In the genomic region with DNA sequence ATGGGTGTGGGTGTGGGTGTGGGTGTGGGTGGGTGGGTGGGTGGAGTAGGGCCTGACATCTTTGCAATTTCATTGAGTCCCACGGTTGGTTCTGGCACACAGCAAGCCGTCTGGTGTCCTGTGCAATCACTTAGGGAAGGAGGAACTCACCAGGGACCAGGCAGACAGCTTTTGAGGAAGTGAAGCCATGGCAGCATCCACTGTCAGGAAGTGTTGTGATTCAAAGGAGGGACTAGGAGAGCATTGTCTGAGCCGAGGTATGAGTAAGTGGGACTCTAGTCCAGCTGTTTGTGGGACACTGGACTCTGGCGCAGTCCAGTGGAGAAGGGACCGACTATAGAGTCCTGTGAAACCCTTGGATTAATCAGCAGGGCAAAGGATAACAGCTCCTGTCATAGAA, we compare ENCODE assay signal across 18 mouse cellular contexts.
A peak's percentile ranks its signal among the peaks of the same experiment; 100 is the strongest.
DNase-seq lines count a peak whose midpoint lies in the region; ATAC-seq and TF ChIP-seq lines count a peak whose summit lies in the region.
"Had no signal": no experiment of that assay in that cellular context is flagged by ENCODE, and none has a peak within 500 bp of the region (broad histone marks: within the 10 kb centered on the region; RNA-seq: fewer than 3 reads in every experiment).

No protein-coding gene starts in this region.

- H3K36me3 ChIP-seq in limb, embryonic 12.5 days, result peaks cover 5% of the 10 kb centered on the region; the same call in 1 of the 2 replicates
- no peaks in the 10 kb centered on the region for H3K36me3 ChIP-seq in limb, embryonic 10.5 days
- H3K36me3 ChIP-seq: embryonic facial prominence, embryonic 12.5 days; heart, embryonic 13.5 days; limb, embryonic 15.5 days; midbrain, embryonic 13.5 days; neural tube, embryonic 12.5 days had no signal

- no peaks in the 10 kb centered on the region for H3K9me3 ChIP-seq in limb, embryonic 12.5 days
- H3K9me3 ChIP-seq in limb, embryonic 10.5 days (replicated peaks), result no peaks in the 10 kb centered on the region
- H3K9me3 ChIP-seq: embryonic facial prominence, embryonic 12.5 days; heart, embryonic 13.5 days; limb, embryonic 15.5 days; midbrain, embryonic 13.5 days; neural tube, embryonic 12.5 days had no signal

- 82% methylated on average over 5 of the region's 5 CpGs for WGBS in limb, embryonic 12.5 days
- 82% methylated on average over 5 of the region's 5 CpGs for WGBS in limb, embryonic 10.5 days

- intact Hi-C loops in gastrocnemius, adult 2 months (cut with DNase I), result no loop called here

- no peak for TF ChIP-seq CTCF in gastrocnemius, adult 2 months (IDR thresholded peaks at IDR 0.05)

- H3K9ac ChIP-seq in limb, embryonic 12.5 days (replicated peaks), result no peak overlapping the region
- H3K9ac ChIP-seq: embryonic facial prominence, embryonic 12.5 days; heart, embryonic 13.5 days; limb, embryonic 15.5 days; midbrain, embryonic 13.5 days; neural tube, embryonic 12.5 days had no signal

- ATAC-seq in limb, embryonic 12.5 days (ENCODE audit: insufficient number of reproducible peaks, insufficient read depth, low FRiP score, low TSS enrichment, low read depth), result 0 out of 2 replicates have a peak, but pooled peaks have one; percentile 12
- no peak for ATAC-seq in inflammation-experienced regulatory T-cells, adult 6 months
- ATAC-seq: hindbrain, postnatal 0 days; midbrain, embryonic 13.5 days had no signal

- peak; percentile 38 for DNase-seq in gastrocnemius, adult 2 months
- DNase-seq in gastrocnemius, adult 8-10 months (ENCODE audit: low spot score in 2 of 2), result no peak
- DNase-seq in limb, embryonic 10.5 days (ENCODE audit: low spot score), result no peak
- DNase-seq in heart, adult 9 months (ENCODE audit: low spot score in 2 of 2), result peak; percentile 42 to 68
- DNase-seq in monocyte, adult 2 months (ENCODE audit: low read depth in 1 of 2, low spot score in 2 of 2), result peak; percentile 37 to 41
- DNase-seq in natural killer cell, adult 2 months (ENCODE audit: low spot score in 2 of 2), result no peak
- DNase-seq: cerebellum, adult 9-11 months; retina, postnatal 1 day; spleen, adult 18-20 months; thymus, postnatal 25 days had no signal

- H3K4me1 ChIP-seq in limb, embryonic 12.5 days (replicated peaks), result peaks cover 62% of the 10 kb centered on the region
- peaks cover 40% of the 10 kb centered on the region for H3K4me1 ChIP-seq in limb, embryonic 10.5 days

- H3K4me2 ChIP-seq in limb, embryonic 12.5 days, result no peak overlapping the region
- H3K4me2 ChIP-seq: embryonic facial prominence, embryonic 12.5 days; heart, embryonic 13.5 days; limb, embryonic 15.5 days; midbrain, embryonic 13.5 days; neural tube, embryonic 12.5 days had no signal

- no peak overlapping the region for H3K27ac ChIP-seq in gastrocnemius, adult 2 months
- no peak overlapping the region for H3K27ac ChIP-seq in limb, embryonic 12.5 days
- no peak overlapping the region for H3K27ac ChIP-seq in limb, embryonic 10.5 days
- H3K27ac ChIP-seq: embryonic facial prominence, embryonic 12.5 days; heart, embryonic 13.5 days; hindbrain, postnatal 0 days; limb, embryonic 15.5 days; midbrain, embryonic 13.5 days; neural tube, embryonic 12.5 days had no signal

- no peak overlapping the region for H3K4me3 ChIP-seq in gastrocnemius, adult 2 months
- H3K4me3 ChIP-seq in limb, embryonic 12.5 days (replicated peaks), result no peak overlapping the region
- H3K4me3 ChIP-seq in limb, embryonic 10.5 days, result no peak overlapping the region
- H3K4me3 ChIP-seq: embryonic facial prominence, embryonic 12.5 days; heart, embryonic 13.5 days; limb, embryonic 15.5 days; midbrain, embryonic 13.5 days; neural tube, embryonic 12.5 days had no signal

- no peaks in the 10 kb centered on the region for H3K27me3 ChIP-seq in limb, embryonic 12.5 days
- no peaks in the 10 kb centered on the region for H3K27me3 ChIP-seq in limb, embryonic 10.5 days (ENCODE audit: low read depth, poor library complexity, severe bottlenecking)
- H3K27me3 ChIP-seq: embryonic facial prominence, embryonic 12.5 days; heart, embryonic 13.5 days; limb, embryonic 15.5 days; midbrain, embryonic 13.5 days; neural tube, embryonic 12.5 days had no signal

Comparison
In these comparisons a context has a peak if more than half of its experiments do, and no peak if none do; other contexts are left out.
1. DNase-seq: peak in gastrocnemius, adult 2 months (single experiment), heart, adult 9 months (2 of 2) and monocyte, adult 2 months (2 of 2); none in gastrocnemius, adult 8-10 months (0 of 2), limb, embryonic 10.5 days (single experiment) and natural killer cell, adult 2 months (0 of 2).